Mouse (Mus musculus) G1E (cell line): ENCODE results near the gene Rin3.

Source experiments
- CTCF ChIP-seq: IDR thresholded peaks from 2 replicates; pipeline ENCODE4 v1.5.1; 2012; ENCODE audit warnings: low read depth, low read length, inconsistent platforms, mixed read lengths
- GATA2 ChIP-seq: IDR thresholded peaks from 2 replicates; pipeline ENCODE4 v1.6.1; 2012; ENCODE audit warnings: low read depth, low read length, inconsistent platforms, borderline replicate concordance

DNA sequence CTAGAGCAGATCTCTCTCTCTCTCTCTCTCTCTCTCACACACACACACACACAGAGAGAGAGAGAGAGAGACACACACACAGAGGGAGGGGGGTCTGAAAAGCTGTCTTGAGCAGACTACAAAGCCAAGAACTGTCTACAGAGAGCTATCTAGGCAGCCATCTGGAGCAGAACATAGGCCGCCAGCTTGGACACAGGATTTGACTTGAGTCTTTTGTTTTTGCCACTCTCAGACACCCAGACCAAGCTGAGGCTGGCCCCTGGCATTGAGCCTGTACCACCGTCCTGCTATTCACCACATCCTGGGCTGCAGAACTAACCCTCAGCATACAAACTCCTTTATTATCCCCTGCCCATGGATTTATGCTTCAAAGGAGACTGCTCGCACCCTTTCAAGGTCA lies 136.7 kb downstream of the Rin3 start:
- TF ChIP-seq GATA2 (no peak), CTCF (no peak)
